Mouse (Mus musculus): ENCODE measurements around the gene Bean1.

- no peak for TF ChIP-seq CTCF (IDR thresholded peaks at IDR 0.05)
- no peak for TF ChIP-seq EP300 (IDR thresholded peaks at IDR 0.05)
Observed at GRCm38 (mm10) chr8:104202320-104202719, 32.1 kb downstream of the Bean1 start.

All from lung, postnatal 0 days (tissue).